Comparison of ENCODE assay signal across 26 mouse cellular contexts in genomic region chr2:150867021-150867420, GRCm38 (mm10).
"Had no signal": no experiment of that assay in that cellular context is flagged by ENCODE, and none has a peak within 500 bp of the region (broad histone marks: within the 10 kb centered on the region; RNA-seq: fewer than 3 reads in every experiment).

No protein-coding gene starts in this region.

- H3K4me2 ChIP-seq: heart, embryonic 13.5 days; heart, embryonic 15.5 days; hindbrain, embryonic 12.5 days; hindbrain, embryonic 15.5 days; kidney, embryonic 15.5 days; limb, embryonic 13.5 days; limb, embryonic 15.5 days; liver, embryonic 12.5 days had no signal

- DNase-seq: gastrocnemius, adult 2 months; gastrocnemius, postnatal 10 days; gastrocnemius, postnatal 25 days; heart, adult 2 months; heart, postnatal 4 days; kidney, adult 11 months; kidney, adult 2 months; kidney, adult 9 months; kidney, postnatal 14 days; kidney, postnatal 36 days; layer of hippocampus, adult 9-11 months; layer of hippocampus, postnatal 36 days; left cerebral cortex, postnatal 4 days had no signal

- ATAC-seq: hindbrain, postnatal 0 days; intestine, embryonic 16.5 days; liver, embryonic 12.5 days had no signal

- H3K4me3 ChIP-seq: gastrocnemius, adult 2 months; heart, adult 2 months; heart, embryonic 13.5 days; heart, embryonic 15.5 days; hindbrain, embryonic 10.5 days; hindbrain, embryonic 12.5 days; hindbrain, embryonic 15.5 days; kidney, embryonic 15.5 days; limb, embryonic 13.5 days; limb, embryonic 15.5 days; liver, embryonic 12.5 days had no signal

- H3K9me3 ChIP-seq: heart, embryonic 13.5 days; heart, embryonic 15.5 days; hindbrain, embryonic 12.5 days; hindbrain, embryonic 15.5 days; kidney, embryonic 15.5 days; limb, embryonic 13.5 days; limb, embryonic 15.5 days; liver, embryonic 12.5 days had no signal

- H3K36me3 ChIP-seq: heart, embryonic 13.5 days; heart, embryonic 15.5 days; hindbrain, embryonic 10.5 days; hindbrain, embryonic 12.5 days; hindbrain, embryonic 15.5 days; kidney, embryonic 15.5 days; limb, embryonic 15.5 days; liver, embryonic 12.5 days had no signal

- H3K27ac ChIP-seq: gastrocnemius, adult 2 months; heart, adult 2 months; heart, embryonic 13.5 days; heart, embryonic 15.5 days; hindbrain, embryonic 10.5 days; hindbrain, embryonic 12.5 days; hindbrain, embryonic 15.5 days; hindbrain, postnatal 0 days; kidney, embryonic 15.5 days; kidney, postnatal 0 days; limb, embryonic 13.5 days; limb, embryonic 15.5 days; liver, embryonic 12.5 days; liver, embryonic 14.5 days had no signal

- H3K9ac ChIP-seq: heart, embryonic 13.5 days; heart, embryonic 15.5 days; hindbrain, embryonic 12.5 days; hindbrain, embryonic 15.5 days; kidney, embryonic 15.5 days; limb, embryonic 13.5 days; limb, embryonic 15.5 days; liver, embryonic 12.5 days; liver, embryonic 14.5 days had no signal

- H3K27me3 ChIP-seq: heart, embryonic 13.5 days; heart, embryonic 15.5 days; hindbrain, embryonic 12.5 days; hindbrain, embryonic 15.5 days; kidney, embryonic 15.5 days; limb, embryonic 13.5 days; limb, embryonic 15.5 days; liver, embryonic 12.5 days had no signal

- H3K4me1 ChIP-seq: heart, embryonic 15.5 days; hindbrain, embryonic 10.5 days; hindbrain, embryonic 12.5 days; hindbrain, embryonic 15.5 days; kidney, embryonic 15.5 days; limb, embryonic 13.5 days; limb, embryonic 15.5 days had no signal
